Mouse (Mus musculus) heart, adult 8-10 months (tissue): ENCODE measurements around the gene Col25a1. TPM values are rescaled to one million over a fixed set of nuclear protein-coding genes. Genes with fewer than 3 reads are reported as not detected.

Source experiments
- DNase-seq: peaks from one replicate; pipeline ENCODE4 v3.0.0; 2022; ENCODE audit warnings: low spot score
- total RNA-seq, 4 experiments: library from RNA; stranded (reverse); gene quantifications; 2 replicates each; pipeline ENCODE4 v1.2.4; 2022

Col25a1 gene
- total RNA-seq, 4 experiments from 2014 or later = 0.20 to 0.34 (median 0.23) TPM

GRCm38 (mm10) chr3:130443842-130444627 is 312.7 kb downstream of the Col25a1 start:
- DNase-seq = no peak

DNA sequence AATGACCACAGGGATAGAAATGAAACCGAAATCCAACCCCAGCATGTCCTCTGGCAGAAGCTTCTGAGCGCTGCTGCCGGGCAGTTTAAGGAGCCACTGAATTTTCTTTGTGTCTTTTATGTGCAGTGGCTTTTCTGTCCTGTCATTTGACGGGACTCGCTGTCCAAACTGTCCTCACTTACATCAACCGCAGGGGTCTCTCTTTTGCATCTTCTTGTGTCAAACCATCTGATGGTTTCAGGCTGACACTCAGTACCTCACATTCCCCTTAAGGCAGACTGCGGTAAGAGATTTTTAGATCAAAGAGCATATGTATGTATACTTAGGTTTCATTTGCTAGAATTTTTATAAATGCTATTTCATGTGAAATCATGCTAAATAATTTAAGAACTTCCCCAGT is 318.6 kb downstream of the Col25a1 start:
- DNase-seq = no peak

GRCm38 (mm10) chr3:130465371-130465770 is 334.1 kb downstream of the Col25a1 start:
- DNase-seq = no peak

DNA sequence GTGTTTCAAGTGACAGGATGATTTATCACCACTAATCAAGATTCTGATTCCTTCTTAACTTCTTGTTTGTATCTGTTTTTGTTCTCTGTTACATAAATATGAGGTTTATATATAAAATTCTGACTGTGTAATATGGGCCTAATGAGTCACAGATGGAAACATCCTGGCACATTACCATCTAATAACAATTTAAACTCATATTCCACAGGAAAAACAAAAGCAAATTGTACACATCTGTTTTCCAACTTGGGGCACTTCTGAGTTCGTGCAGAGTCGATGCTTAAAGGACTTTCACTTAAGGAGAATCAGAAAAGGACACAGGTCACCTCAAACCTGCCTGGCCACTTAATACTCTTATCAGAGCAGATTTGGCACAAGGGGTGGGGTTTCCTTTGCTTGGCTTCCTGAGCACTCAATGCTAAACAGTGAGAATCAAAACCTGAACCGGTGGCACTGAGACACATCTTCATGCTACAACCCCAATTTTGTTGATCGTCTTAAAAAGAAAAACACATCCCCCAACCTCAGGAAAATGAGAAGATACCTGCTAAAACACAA is 342.0 kb downstream of the Col25a1 start:
- no peak for DNase-seq

DNA sequence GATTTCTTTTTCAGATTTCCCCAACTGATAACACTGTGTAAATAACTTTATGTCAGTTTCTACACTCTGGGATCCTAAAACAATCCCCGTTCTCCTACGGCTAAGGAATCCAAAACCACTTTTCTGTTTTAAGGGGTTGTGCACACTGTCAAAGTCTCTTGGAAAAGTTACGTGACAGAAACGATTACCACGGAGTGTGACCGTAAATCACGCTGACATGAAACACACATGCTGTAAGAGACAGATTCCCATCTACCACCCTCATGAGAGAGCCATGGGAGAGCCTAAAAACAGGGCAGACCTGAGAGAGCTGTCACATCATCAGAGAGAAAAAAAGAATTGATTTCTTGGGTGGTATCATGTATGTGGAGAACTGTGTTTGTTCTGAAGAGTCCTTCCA is 342.7 kb downstream of the Col25a1 start:
- no peak for DNase-seq

DNA sequence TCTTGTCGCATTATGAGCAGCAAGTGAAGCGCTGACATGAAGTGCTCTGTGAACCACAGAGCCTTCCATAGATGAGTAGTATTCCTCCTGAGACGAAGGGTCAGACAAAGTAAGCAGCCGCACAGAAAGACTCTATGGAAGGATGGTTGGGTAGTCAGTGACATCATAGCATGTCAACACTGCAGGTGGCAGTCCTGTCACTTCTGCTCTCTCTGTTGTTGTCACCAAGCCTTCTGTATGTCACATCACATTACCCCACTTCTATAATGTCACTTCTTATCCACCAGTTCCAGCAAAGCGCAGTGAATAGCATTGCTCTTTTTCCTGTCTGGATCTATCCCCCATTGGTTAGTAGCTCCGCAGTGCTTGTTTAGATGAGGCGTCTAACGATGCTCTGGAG is 351.2 kb downstream of the Col25a1 start:
- DNase-seq = no peak

GRCm38 (mm10) chr3:130488839-130489238 is 357.5 kb downstream of the Col25a1 start:
- no peak for DNase-seq

DNA sequence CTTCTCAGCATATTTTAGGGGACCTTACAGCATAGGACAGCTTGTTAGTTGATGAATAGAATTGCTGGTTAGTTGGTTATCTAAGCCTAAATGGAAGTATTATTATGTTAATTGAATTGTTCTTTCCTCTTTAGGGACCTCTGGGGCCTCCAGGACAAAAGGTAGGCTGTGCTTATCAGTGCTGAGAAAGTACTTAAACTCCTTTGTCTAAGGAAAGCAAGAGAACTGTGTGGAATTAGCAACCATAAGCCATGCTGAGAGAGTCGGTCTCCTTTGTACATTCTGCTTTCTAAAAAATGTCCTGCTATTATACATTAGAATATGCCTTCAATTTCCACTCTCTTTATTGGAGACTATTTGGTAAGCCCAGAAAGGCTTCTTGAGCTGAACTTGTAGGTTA is 362.9 kb downstream of the Col25a1 start:
- DNase-seq = no peak

DNA sequence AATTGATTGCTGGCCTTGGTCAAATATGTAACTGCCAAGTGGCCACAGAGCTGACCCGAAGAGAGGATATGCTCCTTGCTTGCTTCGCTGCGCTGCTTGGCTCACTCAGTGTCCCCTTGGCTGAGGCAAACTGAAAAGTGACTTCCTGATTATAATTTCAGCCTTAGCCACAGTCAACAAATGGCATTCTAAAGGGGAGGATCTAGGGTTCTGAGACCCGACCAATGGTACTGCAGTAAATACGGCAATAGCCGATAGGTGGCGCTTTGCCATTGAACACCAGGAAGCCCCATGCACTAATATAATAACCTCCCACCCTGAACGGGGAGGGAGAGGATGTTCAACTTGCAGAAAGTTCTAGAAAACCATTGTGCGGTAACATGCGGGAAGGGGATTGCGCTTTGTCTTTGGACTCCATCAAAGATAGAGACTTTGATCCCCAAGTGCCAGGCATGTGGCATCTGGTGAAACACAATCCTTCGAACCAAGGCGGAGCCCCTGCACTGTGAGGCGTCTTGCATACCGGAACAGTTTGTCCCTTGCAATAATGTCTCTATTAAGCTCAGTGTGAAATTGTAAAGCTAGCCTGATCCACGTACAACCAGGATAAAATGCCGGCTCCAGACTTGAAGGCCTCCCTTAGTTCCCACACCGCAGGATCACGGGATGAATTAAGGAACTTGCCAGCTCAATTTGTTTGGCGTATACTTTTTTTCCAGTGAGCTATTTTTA is 363.5 kb downstream of the Col25a1 start:
- DNase-seq = peak; percentile 28

DNA sequence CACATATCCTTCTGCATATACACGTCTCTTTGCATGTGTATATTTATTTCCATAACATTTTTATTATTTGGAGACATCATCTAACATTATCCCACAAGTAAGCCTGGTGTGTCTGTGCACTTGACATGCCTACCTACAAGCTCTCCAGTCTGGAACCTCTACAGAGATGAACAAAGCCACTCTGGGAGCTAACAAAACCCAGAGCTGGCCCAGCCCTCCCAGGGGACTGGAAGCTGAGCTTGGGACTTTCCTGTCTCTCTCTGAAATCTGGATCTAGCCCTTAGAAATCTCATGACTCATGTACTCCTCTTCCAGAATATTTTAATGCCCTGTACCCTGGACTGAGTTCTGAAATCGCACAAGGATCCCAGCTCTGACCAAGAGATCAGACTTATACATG is 365.7 kb downstream of the Col25a1 start:
- DNase-seq = no peak

DNA sequence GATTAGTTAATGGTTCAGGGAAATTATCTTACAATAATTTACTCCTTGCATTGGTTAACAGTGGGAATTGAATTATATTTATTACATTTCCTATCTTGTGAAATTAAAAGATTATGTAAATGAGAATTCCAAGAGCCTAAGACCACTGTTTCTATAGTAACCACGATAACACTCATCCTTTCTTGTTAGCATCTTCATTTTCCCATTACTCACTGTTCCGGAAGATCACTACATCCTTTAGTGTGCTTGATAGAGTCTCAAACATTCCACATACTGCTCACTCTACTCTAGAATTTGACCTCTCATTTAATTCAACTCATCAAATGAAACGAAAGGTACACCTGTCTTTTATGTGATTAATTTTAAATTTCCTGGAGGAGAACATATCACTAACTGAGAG is 370.4 kb downstream of the Col25a1 start:
- DNase-seq = no peak

- DNase-seq = no peak
These were observed 377.0 kb downstream of the Col25a1 start for GRCm38 (mm10) chr3:130508330-130508729.

DNA sequence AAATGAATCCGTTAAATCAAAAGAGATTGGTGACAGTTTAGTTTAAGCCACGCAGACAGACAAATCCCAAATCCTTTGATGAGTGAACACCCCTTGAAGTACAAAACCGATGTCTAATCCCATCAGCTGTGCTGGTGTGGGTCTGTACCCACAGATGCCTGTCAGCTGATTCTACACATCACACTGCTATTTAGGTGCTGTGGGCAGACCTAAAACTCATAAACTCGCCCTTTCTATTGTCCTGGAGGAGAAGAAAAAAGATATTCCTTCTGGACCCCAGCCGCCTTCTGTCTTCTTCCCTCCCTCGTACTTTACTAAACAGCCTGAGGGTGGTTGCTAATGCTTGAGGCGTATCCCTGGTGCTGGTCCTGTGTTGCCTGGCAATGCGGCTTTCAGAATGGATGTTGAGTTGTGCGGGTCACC is 387.2 kb downstream of the Col25a1 start:
- DNase-seq = no peak

DNA sequence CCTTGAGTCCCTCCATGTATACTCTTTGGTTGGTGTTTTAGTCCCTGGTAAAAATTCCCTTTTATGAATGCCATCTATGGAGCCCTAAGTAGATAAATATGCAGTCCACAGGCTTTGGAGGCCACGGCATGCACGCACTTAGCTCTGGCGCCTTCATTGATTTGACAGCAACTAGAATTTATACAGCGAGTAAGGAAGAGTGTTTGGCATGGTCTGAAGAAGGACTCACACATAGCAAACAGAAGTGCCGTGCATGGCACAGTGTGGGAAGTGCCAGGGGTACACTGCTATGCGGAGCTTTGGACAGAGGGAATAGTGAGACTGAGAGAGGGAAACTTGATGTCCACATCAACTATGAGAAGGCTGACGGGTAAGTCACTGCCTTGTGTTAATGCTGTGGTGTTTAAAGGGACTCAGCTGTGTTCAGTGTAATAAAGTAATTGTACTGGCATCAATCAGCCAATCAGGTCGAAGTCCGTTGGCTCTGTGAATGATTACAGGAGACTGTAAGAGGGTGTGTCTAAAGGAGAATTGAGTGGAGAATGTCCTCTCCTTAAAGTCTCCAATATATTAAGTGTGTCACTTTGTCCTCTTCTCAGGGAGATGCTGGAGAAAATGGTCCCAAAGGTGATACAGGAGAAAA is 390.7 kb downstream of the Col25a1 start:
- no peak for DNase-seq

DNA sequence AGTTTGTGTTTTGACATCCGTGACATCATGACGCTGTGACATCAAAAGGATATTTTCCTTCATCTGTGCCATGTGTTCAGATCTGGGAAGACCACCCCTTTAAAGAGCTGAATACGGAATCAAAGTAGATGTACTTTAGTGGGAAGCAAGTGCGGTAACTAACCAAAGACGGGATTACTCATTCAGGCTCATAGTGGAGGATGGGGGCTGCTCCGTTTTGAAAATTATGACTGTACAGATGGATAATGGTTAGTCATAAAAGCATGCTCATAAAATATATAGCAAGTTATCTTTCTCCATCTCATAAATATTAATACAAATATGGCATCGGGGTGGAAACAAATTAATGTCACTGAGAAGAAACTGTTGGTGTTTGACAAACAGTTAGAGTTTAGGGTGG is 391.7 kb downstream of the Col25a1 start:
- DNase-seq = no peak

DNA sequence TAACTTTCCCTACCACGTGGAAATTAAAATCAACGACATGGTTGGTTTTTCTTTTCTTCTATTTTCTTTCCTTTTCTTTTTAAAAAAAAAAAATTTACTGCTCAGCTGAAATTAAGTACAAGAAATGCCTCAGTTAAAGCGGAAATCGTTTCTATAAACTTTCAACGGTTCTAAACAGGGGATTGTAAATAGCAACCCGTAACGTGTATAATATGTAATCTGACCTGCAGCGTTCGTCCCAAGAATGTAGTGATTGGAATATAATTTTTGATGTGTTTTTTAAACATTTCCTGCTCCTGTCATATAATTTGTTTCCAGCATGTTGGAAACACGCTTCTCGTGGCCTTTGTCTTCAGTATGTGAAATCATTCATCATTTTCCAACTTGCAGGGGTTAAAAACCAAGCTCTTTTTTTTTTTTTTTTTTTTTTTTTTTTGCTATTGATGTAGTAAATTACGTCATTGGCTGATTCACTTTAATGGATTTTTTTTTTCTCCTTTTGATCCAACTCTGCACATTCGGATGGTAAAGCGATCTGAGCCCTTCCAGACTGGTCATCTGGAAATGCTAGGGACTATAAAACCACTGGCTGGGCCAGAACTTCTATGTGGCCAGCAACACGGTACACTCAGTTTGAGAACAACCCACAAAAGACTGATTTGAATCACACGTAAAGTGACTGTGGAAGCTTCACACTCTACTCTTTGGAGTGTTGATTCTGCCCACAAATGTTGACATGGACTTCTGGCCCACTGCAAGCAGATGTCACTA is 393.3 kb downstream of the Col25a1 start:
- DNase-seq = no peak

DNA sequence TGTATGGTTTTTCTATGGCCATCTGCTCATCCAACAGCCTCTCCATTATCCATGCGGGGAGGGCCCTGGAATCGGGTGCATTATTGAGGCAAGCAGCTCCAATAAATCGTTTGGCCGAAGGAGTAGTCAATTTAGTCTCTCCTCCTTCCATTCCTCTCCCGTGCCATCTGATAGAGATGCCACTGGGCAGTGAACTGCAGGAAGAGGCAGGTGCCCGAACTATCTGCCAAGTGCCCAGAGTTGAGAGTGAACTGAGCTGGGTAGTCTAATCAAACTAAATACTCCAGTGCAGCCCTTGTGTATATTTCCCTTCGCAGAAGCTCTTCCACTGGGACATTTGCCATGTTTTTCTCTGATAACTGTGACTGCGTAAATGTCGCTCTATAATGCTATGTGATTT is 403.7 kb downstream of the Col25a1 start:
- no peak for DNase-seq

DNA sequence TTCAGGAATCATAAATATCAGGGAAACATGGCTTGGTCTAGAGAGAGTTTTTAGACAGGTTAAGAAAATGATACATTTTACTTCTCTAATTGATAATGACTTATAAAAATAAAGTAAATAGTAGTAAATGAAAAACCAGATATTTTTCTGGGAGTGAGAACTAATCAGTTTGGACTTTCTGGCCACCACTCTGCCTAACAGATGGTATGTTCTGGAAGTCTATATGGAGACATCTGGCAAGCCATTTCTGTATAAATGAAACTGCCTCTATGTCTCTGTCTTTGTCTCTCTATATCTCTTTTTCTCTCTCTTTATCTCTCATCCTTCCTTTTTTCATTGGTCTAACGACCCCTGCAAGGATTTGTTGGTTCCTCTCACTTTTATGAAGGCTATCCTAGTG is 410.2 kb downstream of the Col25a1 start:
- DNase-seq = no peak

- no peak for DNase-seq
These were observed 414.7 kb downstream of the Col25a1 start for GRCm38 (mm10) chr3:130545995-130546394.

DNA sequence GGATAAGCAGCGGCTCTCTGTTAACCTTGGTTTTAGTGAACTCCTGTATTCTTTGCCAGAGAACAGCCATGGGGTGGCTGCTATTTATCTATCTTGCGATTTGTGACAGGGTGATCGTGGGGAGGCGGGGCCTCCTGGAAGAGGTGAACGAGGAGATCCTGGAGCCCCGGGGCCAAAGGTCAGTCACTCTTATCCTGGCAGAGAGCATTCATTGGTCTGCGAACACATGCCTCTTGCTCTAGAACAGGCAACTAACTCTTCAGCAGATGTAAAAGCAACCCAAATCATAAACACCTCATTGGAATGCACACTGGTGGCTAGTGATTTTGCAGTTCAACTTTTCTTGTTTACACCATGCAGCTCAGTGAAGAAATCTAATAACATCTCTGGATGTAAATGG is 417.8 kb downstream of the Col25a1 start:
- DNase-seq = no peak

GRCm38 (mm10) chr3:130556263-130556662 is 425.0 kb downstream of the Col25a1 start:
- DNase-seq = no peak

DNA sequence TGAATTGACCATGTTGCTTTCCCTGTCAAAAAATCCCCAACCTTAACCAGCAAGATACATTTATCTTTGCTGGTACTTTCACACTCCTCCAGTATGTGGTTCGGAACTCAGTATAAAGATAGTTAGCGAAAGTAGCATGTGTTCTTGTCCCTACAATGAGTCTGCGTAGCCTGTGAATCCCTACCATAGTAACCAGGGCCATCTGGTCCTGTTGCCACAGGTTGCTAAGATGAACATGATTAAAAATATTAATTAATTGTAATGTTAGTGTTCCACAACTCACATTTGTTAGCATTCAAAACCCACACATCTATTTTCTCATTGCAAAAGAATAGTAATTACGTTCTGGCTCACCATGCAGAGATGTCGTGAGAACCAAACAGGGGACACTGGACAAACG is 434.3 kb downstream of the Col25a1 start:
- DNase-seq = no peak
